Mouse (Mus musculus) intestine, embryonic 15.5 days (tissue): ENCODE measurements around the gene Brf1. TPM values are rescaled to one million over a fixed set of nuclear protein-coding genes. Genes with fewer than 3 reads are reported as not detected.

ENCODE experiments used
- ATAC-seq: fragments of 200-750 bp; cut with Nextera tagmentation; 2 replicates; pipeline ENCODE4 v1.8.0; 2017; ENCODE audit warnings: moderate TSS enrichment, moderate library complexity
- H3K27ac ChIP-seq: fragments of 300-500 bp; sonication (generic); 2 replicates; pipeline ENCODE4 v1.5.1; 2015; ENCODE audit warnings: mild to moderate bottlenecking, inconsistent platforms
- H3K27me3 ChIP-seq: fragments of 300-500 bp; sonication (generic); replicated peaks from 2 replicates; pipeline ENCODE4 v1.6.1; 2015; ENCODE audit warnings: inconsistent platforms
- H3K36me3 ChIP-seq: fragments of 300-500 bp; sonication (generic); 2 replicates; pipeline ENCODE4 v1.6.1; 2015; ENCODE audit warnings: inconsistent platforms
- H3K4me1 ChIP-seq: fragments of 300-500 bp; sonication (generic); replicated peaks from 2 replicates; pipeline ENCODE4 v1.6.1; 2015; ENCODE audit warnings: inconsistent platforms
- H3K4me2 ChIP-seq: fragments of 300-500 bp; sonication (generic); replicated peaks from 2 replicates; pipeline ENCODE4 v1.6.1; 2015; ENCODE audit warnings: mild to moderate bottlenecking, inconsistent platforms
- H3K4me3 ChIP-seq: fragments of 300-500 bp; sonication (generic); replicated peaks from 2 replicates; pipeline ENCODE4 v1.5.1; 2015; ENCODE audit warnings: inconsistent platforms
- H3K9ac ChIP-seq: fragments of 300-500 bp; sonication (generic); 2 replicates; pipeline ENCODE4 v1.6.1; 2015; ENCODE audit warnings: inconsistent platforms
- H3K9me3 ChIP-seq: fragments of 300-500 bp; sonication (generic); 2 replicates; pipeline ENCODE4 v1.6.1; 2016; ENCODE audit warnings: inconsistent platforms
- WGBS: fragments of 180-500 bp; shearing (Covaris S2); methylation state at CpG from one replicate; pipeline ENCODE4 v1.1.7; 2015; 5-methylcytosine and 5-hydroxymethylcytosine counted together
- polyA plus RNA-seq: library from polyadenylated mRNA; unstranded; fragments of >200 nt; fragmentation: Nextera tagmentation; extraction: Ambion mirVana; gene quantifications from 2 replicates; pipeline ENCODE4 v1.2.1, GENCODE M21; 2015

Brf1 gene
- polyA plus RNA-seq, 1 experiment from 2014 or later, result 45.8 TPM

- WGBS, result under 1% methylated on average over 54 of the region's 64 CpGs
- ATAC-seq, result peak; percentile 68
- H3K9ac ChIP-seq, result peak overlapping the region; percentile 88
- peak overlapping the region; percentile 81 for H3K27ac ChIP-seq
- H3K4me1 ChIP-seq, result peaks cover 34% of the 10 kb centered on the region
- no peaks in the 10 kb centered on the region for H3K36me3 ChIP-seq
- H3K9me3 ChIP-seq, result no peaks in the 10 kb centered on the region
- no peaks in the 10 kb centered on the region for H3K27me3 ChIP-seq
- H3K4me2 ChIP-seq, result peak overlapping the region; percentile 87
- peak overlapping the region; percentile 98 for H3K4me3 ChIP-seq
Observed at GRCm38 (mm10) chr12:113014561-113015556, 14.4 kb upstream of the Brf1 start.

- H3K27me3 ChIP-seq, result no peaks in the 10 kb centered on the region
- peaks cover 34% of the 10 kb centered on the region for H3K4me1 ChIP-seq
- peak within 1 kb of the TSS; percentile 88 for H3K9ac ChIP-seq
- peak within 1 kb of the TSS; percentile 87 for H3K4me2 ChIP-seq
- peak within 1 kb of the TSS; percentile 89 for H3K27ac ChIP-seq
- peak; percentile 98 for ATAC-seq
- peak within 1 kb of the TSS; percentile 98 for H3K4me3 ChIP-seq
- WGBS, result 3% methylated on average over 76 of the region's 85 CpGs
- no peaks in the 10 kb centered on the region for H3K36me3 ChIP-seq
- no peaks in the 10 kb centered on the region for H3K9me3 ChIP-seq
Observed at GRCm38 (mm10) chr12:113013604-113014558, 13.4 kb upstream of the Brf1 start, which contains the start of gene Pacs2. Pacs2 (plus strand) TSS chr12:113014508.

- H3K4me1 ChIP-seq, result peaks cover 34% of the 10 kb centered on the region
- peak overlapping the region; percentile 60 for H3K4me2 ChIP-seq
- peak overlapping the region; percentile 55; the same call in 1 of the 2 replicates for H3K4me3 ChIP-seq
- 46% methylated on average over 3 of the region's 3 CpGs for WGBS
- no peak for ATAC-seq
- peak overlapping the region; percentile 70 for H3K9ac ChIP-seq
- no peaks in the 10 kb centered on the region for H3K36me3 ChIP-seq
- no peaks in the 10 kb centered on the region for H3K9me3 ChIP-seq
- no peaks in the 10 kb centered on the region for H3K27me3 ChIP-seq
- peak overlapping the region; percentile 89 for H3K27ac ChIP-seq
Observed at GRCm38 (mm10) chr12:113013021-113013491, 12.6 kb upstream of the Brf1 start.

- Histone ChIP-seq H3K4me3 (no peak overlapping the region), H3K36me3 (no peaks in the 10 kb centered on the region), H3K9ac (no peak overlapping the region), H3K27ac (peak overlapping the region; percentile 89), H3K27me3 (no peaks in the 10 kb centered on the region), H3K4me2 (no peak overlapping the region), H3K4me1 (peaks cover 32% of the 10 kb centered on the region), H3K9me3 (no peaks in the 10 kb centered on the region)
- ATAC-seq, result no peak
- WGBS, result 89% methylated on average over 5 of the region's 5 CpGs
Observed at GRCm38 (mm10) chr12:113012443-113012842, 11.9 kb upstream of the Brf1 start.

- Histone ChIP-seq H3K27ac (no peak overlapping the region), H3K9me3 (no peaks in the 10 kb centered on the region), H3K9ac (no peak overlapping the region), H3K4me1 (peaks cover 29% of the 10 kb centered on the region), H3K27me3 (no peaks in the 10 kb centered on the region), H3K36me3 (no peaks in the 10 kb centered on the region), H3K4me3 (no peak overlapping the region), H3K4me2 (no peak overlapping the region)
- 79% methylated on average over 6 of the region's 6 CpGs for WGBS
- ATAC-seq, result no peak
Observed at GRCm38 (mm10) chr12:113011702-113012360, 11.3 kb upstream of the Brf1 start.

GRCm38 (mm10) chr12:113004993-113005392 is 4.5 kb upstream of the Brf1 start:
- no peaks in the 10 kb centered on the region for H3K9me3 ChIP-seq
- no peak overlapping the region for H3K27ac ChIP-seq
- no peak for ATAC-seq
- no peaks in the 10 kb centered on the region; the same call in 1 of the 2 replicates for H3K4me1 ChIP-seq
- no peak overlapping the region for H3K9ac ChIP-seq
- H3K4me2 ChIP-seq, result no peak overlapping the region
- no peaks in the 10 kb centered on the region for H3K27me3 ChIP-seq
- 33% methylated on average over 4 of the region's 4 CpGs for WGBS
- H3K36me3 ChIP-seq, result no peaks in the 10 kb centered on the region
- no peak overlapping the region for H3K4me3 ChIP-seq

GRCm38 (mm10) chr12:113004011-113004410 is 3.5 kb upstream of the Brf1 start:
- H3K9me3 ChIP-seq, result no peaks in the 10 kb centered on the region
- H3K4me2 ChIP-seq, result no peak overlapping the region
- H3K27ac ChIP-seq, result no peak overlapping the region
- peaks cover 3% of the 10 kb centered on the region; the same call in 1 of the 2 replicates for H3K4me1 ChIP-seq
- H3K27me3 ChIP-seq, result no peaks in the 10 kb centered on the region
- no peak overlapping the region for H3K9ac ChIP-seq
- H3K36me3 ChIP-seq, result no peaks in the 10 kb centered on the region
- H3K4me3 ChIP-seq, result no peak overlapping the region
- WGBS, result 83% methylated on average over 8 of the region's 8 CpGs
- ATAC-seq, result no peak

GRCm38 (mm10) chr12:113002667-113003066 is 2.2 kb upstream of the Brf1 start:
- no peaks in the 10 kb centered on the region for H3K27me3 ChIP-seq
- no peak overlapping the region for H3K9ac ChIP-seq
- WGBS, result 30% methylated on average over 2 of the region's 2 CpGs
- ATAC-seq, result no peak
- no peaks in the 10 kb centered on the region for H3K36me3 ChIP-seq
- peaks cover 13% of the 10 kb centered on the region for H3K4me1 ChIP-seq
- no peak overlapping the region for H3K4me2 ChIP-seq
- no peak overlapping the region for H3K27ac ChIP-seq
- no peak overlapping the region for H3K4me3 ChIP-seq
- no peaks in the 10 kb centered on the region for H3K9me3 ChIP-seq

- no peaks in the 10 kb centered on the region for H3K27me3 ChIP-seq
- no peaks in the 10 kb centered on the region for H3K9me3 ChIP-seq
- peak overlapping the region; percentile 67 for H3K4me2 ChIP-seq
- peak overlapping the region; percentile 41 for H3K9ac ChIP-seq
- ATAC-seq, result no peak
- 2% methylated on average over 5 of the region's 5 CpGs for WGBS
- peak overlapping the region; percentile 85 for H3K4me3 ChIP-seq
- peaks cover 13% of the 10 kb centered on the region for H3K4me1 ChIP-seq
- no peaks in the 10 kb centered on the region for H3K36me3 ChIP-seq
- H3K27ac ChIP-seq, result peak overlapping the region; percentile 77
Observed at GRCm38 (mm10) chr12:113001133-113001474, 600 bp upstream of the Brf1 start.

- Histone ChIP-seq H3K9me3 (no peaks in the 10 kb centered on the region), H3K4me2 (peak overlapping the region; percentile 76), H3K4me3 (peak overlapping the region; percentile 85), H3K9ac (peak overlapping the region; percentile 94), H3K27me3 (no peaks in the 10 kb centered on the region), H3K4me1 (peaks cover 13% of the 10 kb centered on the region), H3K27ac (peak overlapping the region; percentile 97), H3K36me3 (0 out of 2 replicates have a peak, but pooled peaks cover 4% of the 10 kb centered on the region)
- WGBS, result under 1% methylated on average over 56 of the region's 56 CpGs
- no peak for ATAC-seq
Observed at GRCm38 (mm10) chr12:112999569-113000293, 773 bp downstream of the Brf1 start.

GRCm38 (mm10) chr12:112994153-112994552 is 6.4 kb downstream of the Brf1 start:
- 72% methylated on average over 4 of the region's 4 CpGs for WGBS
- H3K27ac ChIP-seq, result no peak overlapping the region
- no peaks in the 10 kb centered on the region for H3K27me3 ChIP-seq
- no peak overlapping the region for H3K4me2 ChIP-seq
- no peak overlapping the region for H3K4me3 ChIP-seq
- H3K36me3 ChIP-seq, result peaks cover 10% of the 10 kb centered on the region
- H3K9me3 ChIP-seq, result no peaks in the 10 kb centered on the region
- no peak for ATAC-seq
- H3K9ac ChIP-seq, result no peak overlapping the region
- H3K4me1 ChIP-seq, result peaks cover 13% of the 10 kb centered on the region
